Mouse (Mus musculus): ENCODE measurements around the gene Gm28047. TPM values are rescaled to one million over a fixed set of nuclear protein-coding genes. Genes with fewer than 3 reads are reported as not detected.

Gene Gm28047
- polyA plus RNA-seq, 1 experiment, result 0.68 TPM

DNA sequence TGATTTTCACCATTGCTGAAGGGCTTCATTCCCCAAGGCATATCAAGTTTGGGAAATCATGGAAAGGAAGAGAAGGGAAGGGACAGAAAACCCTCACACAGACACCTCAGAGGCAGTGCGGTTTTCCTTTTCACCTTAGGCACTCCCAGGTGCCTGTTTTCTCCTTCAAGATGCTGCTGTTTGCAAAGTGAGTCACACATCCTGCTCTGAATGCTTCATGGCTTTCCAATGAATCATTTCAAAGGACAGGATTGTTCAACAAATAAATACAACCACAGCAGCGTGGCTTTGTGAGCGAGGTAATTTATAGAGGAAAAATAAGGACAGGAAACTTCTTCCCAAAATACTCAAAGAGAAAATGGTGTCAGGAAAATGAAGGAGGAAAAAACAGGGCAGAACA is 52.8 kb downstream of the Gm28047 start:
- no peak overlapping the region for H3K4me3 ChIP-seq (ENCODE audit: control insufficient read depth, low read depth, low read length)
- no peaks in the 10 kb centered on the region for H3K4me1 ChIP-seq (ENCODE audit: control insufficient read depth, insufficient read depth, low read length)
- no peaks in the 10 kb centered on the region for H3K27me3 ChIP-seq (ENCODE audit: control insufficient read depth, insufficient read depth, low read length)
- H3K36me3 ChIP-seq (ENCODE audit: control insufficient read depth, insufficient read depth, low read length), result no peaks in the 10 kb centered on the region
- TF ChIP-seq POLR2A (IDR thresholded peaks at IDR 0.05; ENCODE audit: control insufficient read depth, low read depth, low read length) (no peak), CTCF (IDR thresholded peaks at IDR 0.05; ENCODE audit: control insufficient read depth, insufficient read depth, insufficient replicate concordance, low read depth, low read length) (no peak)
- no peak overlapping the region for H3K27ac ChIP-seq (ENCODE audit: control insufficient read depth, insufficient read depth, low read depth, low read length)

DNA sequence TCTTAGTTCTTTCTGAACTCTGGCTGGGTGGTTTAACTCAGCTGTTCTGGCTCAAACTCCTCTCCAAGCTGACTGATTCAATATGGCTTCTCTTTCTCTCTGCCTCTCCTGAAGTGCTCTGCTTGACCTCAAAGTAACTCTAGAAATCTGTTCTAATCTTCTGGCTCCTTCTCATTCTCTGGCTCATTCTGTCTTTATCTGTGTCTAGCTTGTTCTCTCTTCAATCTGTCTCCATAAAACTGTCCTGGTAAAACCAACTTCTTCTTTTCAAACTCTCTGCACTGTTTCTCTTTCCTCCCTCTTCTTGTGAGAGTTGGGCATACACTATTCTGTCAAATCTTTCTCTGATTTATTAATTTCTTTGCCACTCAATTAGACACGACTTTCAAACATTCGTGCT is 57.0 kb downstream of the Gm28047 start:
- no peaks in the 10 kb centered on the region for H3K36me3 ChIP-seq (ENCODE audit: control insufficient read depth, insufficient read depth, low read length)
- H3K4me3 ChIP-seq (ENCODE audit: control insufficient read depth, low read depth, low read length), result no peak overlapping the region
- H3K27ac ChIP-seq (ENCODE audit: control insufficient read depth, insufficient read depth, low read depth, low read length), result no peak overlapping the region
- no peaks in the 10 kb centered on the region for H3K27me3 ChIP-seq (ENCODE audit: control insufficient read depth, insufficient read depth, low read length)
- H3K4me1 ChIP-seq (ENCODE audit: control insufficient read depth, insufficient read depth, low read length), result no peaks in the 10 kb centered on the region
- TF ChIP-seq CTCF (IDR thresholded peaks at IDR 0.05; ENCODE audit: control insufficient read depth, insufficient read depth, insufficient replicate concordance, low read depth, low read length), result no peak
- no peak for TF ChIP-seq POLR2A (IDR thresholded peaks at IDR 0.05; ENCODE audit: control insufficient read depth, low read depth, low read length)

DNA sequence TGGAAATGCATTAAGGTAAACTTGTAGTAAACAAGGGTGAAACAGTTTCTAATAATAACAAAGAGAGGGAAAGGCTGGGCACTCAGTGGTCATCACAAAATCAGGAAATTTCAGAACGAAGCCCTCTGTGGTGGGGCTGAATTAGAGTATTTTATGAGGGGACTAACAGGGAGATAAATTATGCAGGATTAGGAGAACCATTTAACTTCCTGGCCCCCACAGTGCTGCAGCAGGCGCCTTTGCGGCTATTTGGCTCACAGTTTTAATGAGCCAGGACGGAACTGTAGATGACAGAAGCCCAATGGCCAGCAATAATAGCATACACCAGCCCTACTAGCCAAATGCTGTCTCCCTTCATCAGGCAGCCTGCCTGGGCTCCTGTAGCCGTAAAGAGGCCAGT is 61.2 kb downstream of the Gm28047 start:
- no peak overlapping the region for H3K4me3 ChIP-seq (ENCODE audit: control insufficient read depth, low read depth, low read length)
- no peak for TF ChIP-seq CTCF (IDR thresholded peaks at IDR 0.05; ENCODE audit: control insufficient read depth, insufficient read depth, insufficient replicate concordance, low read depth, low read length)
- no peaks in the 10 kb centered on the region for H3K36me3 ChIP-seq (ENCODE audit: control insufficient read depth, insufficient read depth, low read length)
- no peak overlapping the region for H3K27ac ChIP-seq (ENCODE audit: control insufficient read depth, insufficient read depth, low read depth, low read length)
- no peaks in the 10 kb centered on the region for H3K4me1 ChIP-seq (ENCODE audit: control insufficient read depth, insufficient read depth, low read length)
- no peaks in the 10 kb centered on the region for H3K27me3 ChIP-seq (ENCODE audit: control insufficient read depth, insufficient read depth, low read length)

DNA sequence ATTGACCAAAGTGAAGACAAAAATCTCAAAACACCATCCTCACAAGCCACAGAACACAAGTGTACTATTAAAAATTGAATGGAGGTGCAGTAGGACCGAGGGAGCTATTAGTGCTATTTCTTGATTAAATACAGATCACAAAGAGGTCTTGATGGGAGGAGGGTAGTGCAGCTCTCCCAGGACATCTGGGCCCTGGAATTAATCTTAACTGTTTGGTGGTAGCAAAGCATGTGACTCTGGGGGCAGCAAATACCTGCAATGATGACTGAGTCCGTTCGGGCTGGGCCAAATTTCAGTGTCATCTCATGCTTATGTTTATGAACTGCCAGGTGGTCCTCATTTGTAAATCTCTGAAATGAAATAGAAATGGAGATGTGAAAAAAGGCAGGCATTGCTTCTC is 61.8 kb downstream of the Gm28047 start:
- TF ChIP-seq CTCF (IDR thresholded peaks at IDR 0.05; ENCODE audit: control insufficient read depth, insufficient read depth, insufficient replicate concordance, low read depth, low read length) (no peak), POLR2A (IDR thresholded peaks at IDR 0.05; ENCODE audit: control insufficient read depth, low read depth, low read length) (no peak)
- H3K27me3 ChIP-seq (ENCODE audit: control insufficient read depth, insufficient read depth, low read length), result no peaks in the 10 kb centered on the region
- H3K27ac ChIP-seq (ENCODE audit: control insufficient read depth, insufficient read depth, low read depth, low read length), result no peak overlapping the region
- no peaks in the 10 kb centered on the region for H3K36me3 ChIP-seq (ENCODE audit: control insufficient read depth, insufficient read depth, low read length)
- no peak overlapping the region for H3K4me3 ChIP-seq (ENCODE audit: control insufficient read depth, low read depth, low read length)
- no peaks in the 10 kb centered on the region for H3K4me1 ChIP-seq (ENCODE audit: control insufficient read depth, insufficient read depth, low read length)

GRCm38 (mm10) chr15:102562491-102562890 is 62.4 kb downstream of the Gm28047 start:
- Histone ChIP-seq H3K36me3 (ENCODE audit: control insufficient read depth, insufficient read depth, low read length) (no peaks in the 10 kb centered on the region), H3K4me1 (ENCODE audit: control insufficient read depth, insufficient read depth, low read length) (no peaks in the 10 kb centered on the region), H3K27me3 (ENCODE audit: control insufficient read depth, insufficient read depth, low read length) (no peaks in the 10 kb centered on the region), H3K27ac (ENCODE audit: control insufficient read depth, insufficient read depth, low read depth, low read length) (no peak overlapping the region), H3K4me3 (ENCODE audit: control insufficient read depth, low read depth, low read length) (no peak overlapping the region)
- no peak for TF ChIP-seq CTCF (IDR thresholded peaks at IDR 0.05; ENCODE audit: control insufficient read depth, insufficient read depth, insufficient replicate concordance, low read depth, low read length)
- TF ChIP-seq POLR2A (IDR thresholded peaks at IDR 0.05; ENCODE audit: control insufficient read depth, low read depth, low read length), result no peak

- Histone ChIP-seq H3K4me1 (ENCODE audit: control insufficient read depth, insufficient read depth, low read length) (no peaks in the 10 kb centered on the region), H3K27ac (ENCODE audit: control insufficient read depth, insufficient read depth, low read depth, low read length) (no peak overlapping the region), H3K27me3 (ENCODE audit: control insufficient read depth, insufficient read depth, low read length) (no peaks in the 10 kb centered on the region), H3K4me3 (ENCODE audit: control insufficient read depth, low read depth, low read length) (no peak overlapping the region), H3K36me3 (ENCODE audit: control insufficient read depth, insufficient read depth, low read length) (peaks cover 1% of the 10 kb centered on the region; the same call in 1 of the 2 replicates)
- TF ChIP-seq CTCF (IDR thresholded peaks at IDR 0.05; ENCODE audit: control insufficient read depth, insufficient read depth, insufficient replicate concordance, low read depth, low read length) (no peak), POLR2A (IDR thresholded peaks at IDR 0.05; ENCODE audit: control insufficient read depth, low read depth, low read length) (no peak)
These were observed 67.3 kb downstream of the Gm28047 start for GRCm38 (mm10) chr15:102557580-102557979.

DNA sequence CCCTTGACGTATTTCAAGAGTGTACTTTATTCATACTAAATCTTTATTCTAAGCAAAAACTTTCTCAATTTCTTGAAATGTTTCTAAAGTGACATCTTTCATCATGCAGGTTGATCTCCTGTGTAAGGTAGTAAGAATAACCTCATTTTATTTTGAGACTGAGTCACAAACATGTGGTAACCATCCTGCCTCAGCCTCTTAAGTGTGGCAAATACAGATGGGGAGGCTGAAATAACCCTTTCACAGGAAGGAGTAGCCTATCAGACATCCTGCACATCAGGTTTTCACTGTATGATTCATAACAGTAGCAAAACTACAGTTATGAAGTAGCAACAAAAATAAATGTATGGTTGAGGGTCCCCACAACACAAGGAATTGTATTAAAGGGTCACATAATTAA is 69.3 kb downstream of the Gm28047 start:
- no peak overlapping the region for H3K27ac ChIP-seq (ENCODE audit: control insufficient read depth, insufficient read depth, low read depth, low read length)
- no peaks in the 10 kb centered on the region for H3K4me1 ChIP-seq (ENCODE audit: control insufficient read depth, insufficient read depth, low read length)
- H3K4me3 ChIP-seq (ENCODE audit: control insufficient read depth, low read depth, low read length), result no peak overlapping the region
- H3K27me3 ChIP-seq (ENCODE audit: control insufficient read depth, insufficient read depth, low read length), result no peaks in the 10 kb centered on the region
- H3K36me3 ChIP-seq (ENCODE audit: control insufficient read depth, insufficient read depth, low read length), result peaks cover 1% of the 10 kb centered on the region
- TF ChIP-seq POLR2A (IDR thresholded peaks at IDR 0.05; ENCODE audit: control insufficient read depth, low read depth, low read length), result no peak
- TF ChIP-seq CTCF (IDR thresholded peaks at IDR 0.05; ENCODE audit: control insufficient read depth, insufficient read depth, insufficient replicate concordance, low read depth, low read length), result no peak

GRCm38 (mm10) chr15:102552599-102552998 is 72.3 kb downstream of the Gm28047 start:
- H3K36me3 ChIP-seq (ENCODE audit: control insufficient read depth, insufficient read depth, low read length), result peaks cover 1% of the 10 kb centered on the region
- H3K4me1 ChIP-seq (ENCODE audit: control insufficient read depth, insufficient read depth, low read length), result no peaks in the 10 kb centered on the region
- no peak overlapping the region for H3K27ac ChIP-seq (ENCODE audit: control insufficient read depth, insufficient read depth, low read depth, low read length)
- TF ChIP-seq POLR2A (IDR thresholded peaks at IDR 0.05; ENCODE audit: control insufficient read depth, low read depth, low read length), result no peak
- no peak for TF ChIP-seq CTCF (IDR thresholded peaks at IDR 0.05; ENCODE audit: control insufficient read depth, insufficient read depth, insufficient replicate concordance, low read depth, low read length)
- no peak overlapping the region for H3K4me3 ChIP-seq (ENCODE audit: control insufficient read depth, low read depth, low read length)
- H3K27me3 ChIP-seq (ENCODE audit: control insufficient read depth, insufficient read depth, low read length), result no peaks in the 10 kb centered on the region

Measured in testis, adult 2 months (tissue).